Mouse (Mus musculus) regulatory T cell (primary cell): Measurements from ENCODE around the gene Fanca.
"Not testable (repeated sequence)": the region's sequence is repeated elsewhere in the genome, so short reads cannot be mapped to it uniquely, and the experiment has no call there.

Source experiments
- in situ Hi-C: fragments of 300-600 bp; cut with MboI, MseI; formaldehyde crosslinking; loops from one replicate; pipeline ENCODE4 v1.15.1; 2025; ENCODE audit warnings: high pct_unique_total_duplicates

Fanca gene

DNA sequence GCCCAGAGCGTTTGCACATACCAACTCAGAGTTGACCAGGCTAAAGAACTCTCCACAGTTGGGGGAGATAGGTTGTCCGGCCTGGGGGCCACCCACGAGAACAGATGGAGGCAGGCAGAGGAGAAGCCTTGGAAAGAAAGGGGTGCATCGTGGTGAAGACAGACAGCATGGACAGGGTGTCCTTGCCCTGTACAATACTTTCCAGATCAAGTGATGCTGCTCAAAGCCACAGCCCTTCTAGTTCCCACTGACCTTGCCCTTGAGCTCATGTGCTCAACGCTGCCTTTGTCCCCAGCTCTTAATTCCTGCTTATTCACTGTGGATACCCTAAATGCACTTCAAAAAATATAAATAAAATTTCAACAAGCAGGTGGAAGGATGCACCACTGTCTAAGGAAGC, 43.9 kb downstream of the Fanca start:
- in situ Hi-C loops, result no loop called here

DNA sequence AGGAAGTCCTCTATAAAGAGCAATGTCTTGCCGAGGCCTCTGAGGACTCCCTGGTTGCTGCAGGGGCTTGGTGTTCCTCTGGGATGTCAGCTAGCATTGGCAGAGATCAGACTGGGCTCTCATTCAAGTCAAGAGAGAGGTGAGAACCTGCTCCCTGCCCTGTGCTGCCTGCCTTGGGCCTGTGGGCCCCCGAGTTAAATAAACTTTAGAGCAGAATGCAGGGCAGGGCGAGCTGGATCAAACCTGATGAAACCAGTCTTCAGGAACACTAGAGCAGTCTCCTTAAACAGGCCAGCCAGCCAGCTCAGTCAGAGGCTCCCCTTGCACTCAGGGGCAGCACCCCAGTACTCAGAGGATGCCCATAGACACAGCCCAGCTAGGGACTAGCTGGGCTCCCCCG, 46.5 kb downstream of the Fanca start:
- in situ Hi-C loops, result no loop called here

DNA sequence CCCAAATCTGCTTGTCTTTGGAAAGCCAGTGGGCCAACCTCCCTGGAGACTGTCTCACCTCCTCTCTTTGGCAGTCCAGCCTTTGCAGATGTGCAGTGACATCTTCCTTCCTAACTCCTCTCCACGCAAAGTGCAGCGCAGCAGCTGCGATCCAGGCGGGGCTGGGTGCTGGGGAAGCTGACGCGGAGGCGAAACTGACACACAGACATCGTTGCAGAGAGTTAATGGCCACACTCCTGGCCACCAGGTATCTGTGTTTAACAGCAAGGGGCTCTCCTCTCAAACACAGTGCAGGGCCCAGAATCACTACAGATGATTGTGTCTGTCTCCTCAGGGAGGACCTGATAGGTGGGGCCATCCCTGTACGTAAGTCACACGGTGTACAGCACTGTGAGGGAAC, 47.2 kb downstream of the Fanca start:
- in situ Hi-C loops, result no loop called here

DNA sequence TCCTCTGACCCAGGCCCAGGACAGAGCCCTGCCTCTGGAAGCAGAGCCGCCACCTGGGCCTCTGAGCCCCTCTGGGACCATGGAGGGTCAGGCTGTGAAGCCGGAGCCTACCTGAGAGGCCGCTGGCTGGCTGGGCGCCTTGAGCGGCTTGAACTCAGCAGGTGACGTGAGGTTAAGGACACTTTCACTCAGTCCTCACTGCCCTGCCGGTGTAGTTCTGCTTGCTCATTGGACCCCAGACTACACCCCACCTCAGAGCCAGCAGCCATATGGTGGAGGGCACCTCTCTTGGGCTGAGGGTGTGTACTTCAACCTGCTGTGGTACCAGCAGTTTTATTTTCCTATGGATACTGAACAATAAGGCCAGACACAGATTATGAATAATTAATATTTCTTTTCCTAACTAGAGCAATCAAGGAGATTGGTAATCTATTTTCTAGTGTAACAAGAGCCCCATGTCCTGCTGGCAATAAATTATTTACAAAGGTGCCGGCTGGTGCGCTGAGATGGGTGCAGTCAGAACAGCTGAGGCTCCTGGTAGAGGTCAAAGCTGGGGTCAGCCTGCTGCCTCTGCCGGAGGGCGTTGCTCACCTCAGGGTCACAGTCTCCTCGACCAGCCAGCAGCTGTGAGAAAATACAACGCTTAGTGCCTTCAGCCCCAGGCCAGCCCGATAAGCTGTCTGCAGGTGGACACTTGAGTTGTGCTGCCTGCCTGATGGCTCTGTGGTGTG, 50.3 kb downstream of the Fanca start:
- in situ Hi-C loops, result no loop called here

DNA sequence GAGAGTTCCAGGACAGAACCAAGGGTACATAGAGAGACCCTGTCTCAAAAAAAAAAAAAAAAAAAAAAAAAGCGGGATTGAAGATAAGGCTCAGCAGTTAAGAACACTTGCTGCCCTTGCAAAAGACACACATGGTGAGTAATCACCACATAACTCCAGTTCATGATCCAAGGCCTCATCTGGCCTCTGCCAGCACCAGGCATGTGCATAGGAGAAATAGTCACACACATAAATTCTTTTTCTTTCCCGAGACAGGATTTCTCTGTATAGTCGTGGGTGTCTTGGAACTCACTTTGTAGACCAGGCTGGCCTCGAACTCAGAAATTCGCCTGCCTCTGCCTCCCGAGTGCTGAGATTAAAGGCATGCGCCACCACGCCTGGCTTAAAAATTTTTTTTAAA, 60.8 kb downstream of the Fanca start:
- in situ Hi-C loops, result not testable (repeated sequence)

GRCm38 (mm10) chr8:123257114-123257513, 61.3 kb downstream of the Fanca start:
- in situ Hi-C loops, result no loop called here

DNA sequence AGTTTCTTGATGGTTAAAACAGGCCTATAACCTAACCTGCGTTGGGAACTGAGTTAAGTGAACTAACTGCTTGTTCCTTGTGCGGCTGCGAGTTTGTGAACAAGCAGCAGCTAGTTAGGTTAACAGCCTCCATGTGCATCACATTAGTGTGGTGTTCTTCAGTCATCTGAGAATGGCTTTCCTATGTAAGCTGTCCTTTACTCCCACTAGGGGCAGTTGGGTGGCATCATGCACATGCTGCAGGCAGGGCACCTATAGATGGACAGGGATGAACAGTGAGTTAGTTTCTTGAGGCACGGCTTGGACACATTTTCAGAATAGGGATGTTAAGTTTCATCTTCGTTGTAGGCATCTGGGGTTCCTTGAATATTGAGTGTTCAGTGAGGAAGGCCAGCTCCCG, 63.2 kb downstream of the Fanca start:
- in situ Hi-C loops, result no loop called here

- in situ Hi-C loops, result no loop called here
Observed at GRCm38 (mm10) chr8:123254099-123254885, 64.1 kb downstream of the Fanca start, which contains the start of the genes Zfp276 and Vps9d1. Gene Zfp276, plus strand, starts transcription at chr8:123254195. Gene Vps9d1, minus strand, starts transcription at chr8:123254348.

DNA sequence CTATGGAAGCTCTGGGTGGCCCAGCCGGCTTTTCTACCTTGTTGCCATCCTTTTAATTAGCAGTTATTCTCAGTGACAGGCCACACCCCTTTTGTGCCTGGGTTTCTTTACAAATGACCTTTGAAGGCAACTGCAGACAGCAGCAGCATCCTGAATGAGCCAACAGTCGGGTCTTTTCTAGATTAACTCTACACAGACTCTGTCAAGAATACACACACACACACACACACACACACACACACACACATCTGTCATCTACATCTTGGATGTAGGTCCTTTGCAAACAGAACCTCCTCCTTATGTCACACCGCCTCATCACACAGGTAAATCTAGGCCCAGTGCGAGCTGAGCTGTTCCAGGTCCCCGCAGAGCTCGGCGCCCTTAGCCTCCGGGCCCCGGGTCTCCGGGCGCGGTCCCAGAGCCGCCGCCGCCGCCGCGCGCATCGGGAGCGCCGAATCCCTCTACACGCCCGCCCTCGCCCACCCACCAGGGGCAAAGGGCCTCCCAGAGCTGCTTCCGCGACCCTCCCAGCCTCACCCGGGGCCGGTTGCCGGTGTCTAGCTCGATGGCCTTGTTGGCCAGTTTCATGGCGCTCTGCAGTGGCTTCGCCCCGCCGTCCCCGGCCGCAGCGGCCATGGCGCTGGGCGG, 64.8 kb downstream of the Fanca start:
- in situ Hi-C loops, result no loop called here

GRCm38 (mm10) chr8:123252925-123253324, 65.5 kb downstream of the Fanca start:
- in situ Hi-C loops, result no loop called here

DNA sequence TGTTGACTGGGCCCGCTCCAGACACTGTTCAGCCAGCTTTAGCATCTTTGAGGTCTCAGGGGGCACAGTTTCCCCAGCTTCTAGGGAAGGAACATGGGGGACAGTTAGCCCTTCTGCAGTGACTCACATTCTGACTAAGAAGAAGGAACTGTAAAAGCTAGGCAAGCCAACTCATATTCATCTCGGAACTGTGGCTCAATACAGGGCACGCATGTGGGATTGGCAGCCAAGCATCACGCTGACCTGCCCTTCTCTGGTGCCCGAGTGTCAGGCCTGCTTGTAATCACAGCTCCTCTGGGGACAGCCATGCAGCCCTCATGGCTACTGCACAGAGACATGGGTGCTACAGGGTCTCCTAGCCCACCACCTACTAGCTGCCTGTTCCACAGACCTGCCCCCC, 67.4 kb downstream of the Fanca start:
- in situ Hi-C loops, result no loop called here

- in situ Hi-C loops, result loop anchor here (25.0 kb wide), 1 partner anchor 1386 kb away; no protein-coding TSS in a partner anchor
Observed at GRCm38 (mm10) chr8:123248596-123248995, 69.8 kb downstream of the Fanca start.

- in situ Hi-C loops, result loop anchor here (25.0 kb wide), 1 partner anchor 1385 kb away; no protein-coding TSS in a partner anchor
Observed at GRCm38 (mm10) chr8:123247748-123248147, 70.6 kb downstream of the Fanca start.

DNA sequence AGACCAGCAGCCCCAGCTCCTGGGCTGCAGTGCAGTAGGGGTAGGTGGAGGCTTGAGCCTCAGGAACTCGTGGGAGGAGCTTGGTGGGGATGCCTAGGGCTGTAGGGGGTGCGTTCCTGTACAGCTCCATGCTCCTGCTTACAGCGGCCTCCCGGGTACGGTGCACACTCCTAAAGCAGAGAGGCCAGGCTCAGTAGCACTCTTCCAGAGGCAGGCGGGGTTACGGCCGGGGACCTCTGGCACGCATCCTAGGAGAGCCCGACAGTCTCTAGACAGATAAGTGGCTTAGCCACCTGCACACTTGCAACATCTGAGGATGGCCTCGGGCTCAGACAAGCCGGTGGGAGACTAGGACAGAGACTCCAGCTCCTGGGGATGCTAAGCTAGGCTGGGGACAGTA, 72.8 kb downstream of the Fanca start:
- in situ Hi-C loops, result loop anchor here (25.0 kb wide), 1 partner anchor 1383 kb away; no protein-coding TSS in a partner anchor

- in situ Hi-C loops, result loop anchor here (25.0 kb wide), 1 partner anchor 1382 kb away; no protein-coding TSS in a partner anchor
Observed at GRCm38 (mm10) chr8:123244382-123244781, 74.0 kb downstream of the Fanca start.

DNA sequence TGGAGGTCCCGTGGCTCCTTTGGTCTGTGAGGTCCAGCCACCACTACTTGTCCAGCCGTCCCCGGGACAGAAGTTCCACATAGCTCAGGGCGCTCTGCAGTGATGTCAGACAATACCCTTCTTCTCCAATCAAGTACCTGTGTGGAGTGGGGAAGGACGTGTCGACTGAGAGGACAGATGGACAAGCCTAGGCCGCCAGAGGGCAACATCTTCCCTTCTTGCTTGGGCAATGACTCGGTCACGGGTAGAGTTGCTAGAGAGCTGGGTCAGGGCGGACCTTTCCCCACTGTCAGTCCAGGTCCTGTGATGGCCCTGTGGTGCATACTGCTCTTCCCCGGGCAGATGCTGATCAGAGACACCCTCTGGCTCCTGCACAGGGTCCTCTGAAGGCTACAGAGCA, 75.3 kb downstream of the Fanca start:
- in situ Hi-C loops, result loop anchor here (25.0 kb wide), 1 partner anchor 1381 kb away; no protein-coding TSS in a partner anchor

GRCm38 (mm10) chr8:123242107-123242923, 76.1 kb downstream of the Fanca start:
- in situ Hi-C loops, result loop anchor here (25.0 kb wide), 1 partner anchor 1380 kb away; no protein-coding TSS in a partner anchor

DNA sequence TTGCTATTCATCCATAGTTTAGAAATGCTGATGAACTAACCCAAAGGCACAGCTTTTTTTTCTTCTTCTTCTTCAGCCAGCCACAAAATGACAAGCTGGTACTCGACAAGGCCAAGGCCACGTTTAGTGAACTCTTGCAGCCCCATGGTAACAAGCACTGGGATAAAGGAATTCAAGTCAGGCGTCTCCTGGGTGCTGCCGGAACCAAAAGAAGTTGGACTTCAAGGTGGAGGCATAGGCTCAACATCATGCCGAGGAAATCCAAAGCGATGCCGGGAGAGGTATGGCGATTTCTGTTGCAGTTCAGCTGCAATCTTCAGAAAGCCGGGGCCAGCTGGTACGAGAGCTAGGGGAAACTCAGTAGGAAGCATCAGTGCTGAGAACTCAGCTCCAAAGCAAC, 79.0 kb downstream of the Fanca start:
- in situ Hi-C loops, result loop anchor here (25.0 kb wide), 1 partner anchor 1377 kb away; no protein-coding TSS in a partner anchor

- in situ Hi-C loops, result loop anchor here (25.0 kb wide), 1 partner anchor 1374 kb away; no protein-coding TSS in a partner anchor
Observed at GRCm38 (mm10) chr8:123235520-123236497, 82.6 kb downstream of the Fanca start, which contains the start of gene Spata2l. Gene Spata2l, minus strand, starts transcription at chr8:123236233.
